Mouse (Mus musculus) ES-E14 (cell line): ENCODE data around the gene Dnaaf3.

Experiments
- HCFC1 ChIP-seq: IDR thresholded peaks from 2 replicates; pipeline ENCODE4 v1.6.1; 2012; ENCODE audit warnings: low read length, inconsistent platforms, borderline replicate concordance; ENCODE audit not compliant: insufficient read depth
- ZNF384 ChIP-seq: IDR thresholded peaks from 2 replicates; pipeline ENCODE4 v1.6.1; 2012; ENCODE audit warnings: low read depth, low read length, inconsistent platforms

GRCm38 (mm10) chr7:4478796-4479291, 53.4 kb downstream of the Dnaaf3 start:
- TF ChIP-seq ZNF384 (no peak), HCFC1 (no peak)
